19 mouse cellular contexts compared by ENCODE assay signal in the genomic region with DNA sequence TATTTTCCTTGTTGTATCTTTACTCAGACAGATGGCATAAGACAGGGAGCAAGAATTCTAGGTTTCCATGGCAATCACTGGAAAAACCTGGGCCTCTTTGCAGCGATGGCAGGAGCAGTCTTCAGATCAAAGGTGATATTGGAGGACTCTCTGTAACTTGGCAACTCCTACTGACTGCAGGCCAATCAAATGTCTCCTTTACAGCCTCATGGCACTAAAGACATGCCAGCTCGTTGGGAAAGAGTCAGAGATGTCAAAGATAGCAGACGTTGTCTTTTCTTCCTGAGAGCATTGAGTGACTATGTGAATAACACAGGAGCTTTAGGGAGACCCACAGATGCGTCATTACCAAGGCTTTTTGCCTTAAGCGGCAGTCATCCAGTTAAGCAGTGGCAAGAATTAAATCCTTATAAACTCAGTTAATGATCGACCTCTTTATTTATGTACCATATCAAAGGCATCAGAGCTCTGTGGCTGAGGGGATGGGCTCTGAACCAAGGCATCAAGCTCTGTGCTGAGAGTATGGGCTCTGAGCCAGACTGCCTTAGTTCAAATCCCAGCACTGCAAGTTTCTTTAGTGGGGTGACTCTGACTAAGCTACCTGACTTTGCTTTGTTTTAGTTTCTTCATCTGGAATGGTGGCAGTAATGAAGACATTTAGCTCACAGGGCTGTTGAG. TPM values are rescaled to one million over a fixed set of nuclear protein-coding genes. Genes with fewer than 3 reads are reported as not detected.
DNase-seq lines count a peak whose midpoint lies in the region; ATAC-seq lines count a peak whose summit lies in the region.
"Had no signal": no experiment of that assay in that cellular context is flagged by ENCODE, and none has a peak within 500 bp of the region (broad histone marks: within the 10 kb centered on the region; RNA-seq: fewer than 3 reads in every experiment).

No protein-coding gene starts in this region.

- H3K36me3 ChIP-seq in forebrain, embryonic 15.5 days, result no peaks in the 10 kb centered on the region
- no peaks in the 10 kb centered on the region for H3K36me3 ChIP-seq in forebrain, embryonic 11.5 days (ENCODE audit: control insufficient read depth, insufficient read depth, low read length)
- no peaks in the 10 kb centered on the region for H3K36me3 ChIP-seq in intestine, embryonic 16.5 days (ENCODE audit: control insufficient read depth, insufficient read depth, low read length)
- H3K36me3 ChIP-seq: limb, embryonic 15.5 days had no signal

- no peak overlapping the region for H3K9ac ChIP-seq in forebrain, embryonic 15.5 days (replicated peaks)
- no peak overlapping the region for H3K9ac ChIP-seq in forebrain, embryonic 11.5 days (ENCODE audit: low read length)
- no peak overlapping the region for H3K9ac ChIP-seq in intestine, embryonic 16.5 days (ENCODE audit: low read depth, low read length)
- H3K9ac ChIP-seq: limb, embryonic 15.5 days had no signal

- no peak overlapping the region for H3K4me3 ChIP-seq in forebrain, embryonic 15.5 days
- H3K4me3 ChIP-seq in forebrain, embryonic 11.5 days (ENCODE audit: low read depth, low read length), result no peak overlapping the region
- no peak overlapping the region for H3K4me3 ChIP-seq in intestine, embryonic 16.5 days (ENCODE audit: low read length)
- H3K4me3 ChIP-seq: limb, embryonic 15.5 days had no signal

- H3K27me3 ChIP-seq in forebrain, embryonic 15.5 days, result no peaks in the 10 kb centered on the region
- H3K27me3 ChIP-seq in forebrain, embryonic 11.5 days (ENCODE audit: control insufficient read depth, insufficient read depth, low read length), result no peaks in the 10 kb centered on the region
- H3K27me3 ChIP-seq in intestine, embryonic 16.5 days (replicated peaks; ENCODE audit: control insufficient read depth, insufficient read depth, low read length), result no peaks in the 10 kb centered on the region
- H3K27me3 ChIP-seq: limb, embryonic 15.5 days had no signal

- H3K27ac ChIP-seq in forebrain, embryonic 15.5 days (replicated peaks), result peak overlapping the region; percentile 72
- no peak overlapping the region for H3K27ac ChIP-seq in forebrain, embryonic 11.5 days (ENCODE audit: low read depth, low read length)
- no peak overlapping the region for H3K27ac ChIP-seq in intestine, embryonic 16.5 days (ENCODE audit: low read length)
- H3K27ac ChIP-seq: limb, embryonic 15.5 days had no signal

- H3K4me2 ChIP-seq in forebrain, embryonic 15.5 days (replicated peaks), result no peak overlapping the region
- no peak overlapping the region for H3K4me2 ChIP-seq in forebrain, embryonic 11.5 days (ENCODE audit: low read depth, low read length, severe bottlenecking)
- H3K4me2 ChIP-seq in intestine, embryonic 16.5 days (ENCODE audit: low read depth, low read length), result no peak overlapping the region
- H3K4me2 ChIP-seq: heart, embryonic 11.5 days; limb, embryonic 15.5 days had no signal

- 24% methylated on average over 6 of the region's 6 CpGs for WGBS in forebrain, embryonic 15.5 days
- whole genome bisulfite sequencing in forebrain, embryonic 11.5 days, result 53% methylated on average over 6 of the region's 6 CpGs
- WGBS in intestine, embryonic 16.5 days, result 37% methylated on average over 6 of the region's 6 CpGs

- no peak for DNase-seq in forebrain, embryonic 11.5 days (ENCODE audit: low spot score)
- peak; percentile 12 to 45 for DNase-seq in kidney, postnatal 36 days
- no peak for DNase-seq in kidney, postnatal 10 days
- peak; percentile 44 for DNase-seq in brain, adult 2 months (ENCODE audit: low read depth, low spot score)
- DNase-seq in MN1 (ENCODE audit: low spot score), result no peak
- DNase-seq: cerebellum, adult 9-11 months; gastrocnemius, postnatal 25 days; heart, postnatal 14 days; layer of hippocampus, postnatal 36 days; lung, adult 18-20 months; lung, postnatal 36 days; retina, postnatal 1 day; right cerebral cortex, postnatal 4 days; thymus, postnatal 36 days had no signal

- peaks cover 16% of the 10 kb centered on the region for H3K4me1 ChIP-seq in forebrain, embryonic 15.5 days
- 0 out of 2 replicates have a peak, but pooled peaks cover 7% of the 10 kb centered on the region for H3K4me1 ChIP-seq in forebrain, embryonic 11.5 days (replicated peaks; ENCODE audit: control insufficient read depth, insufficient read depth, low read length)
- H3K4me1 ChIP-seq in intestine, embryonic 16.5 days (ENCODE audit: control insufficient read depth, insufficient read depth, low read length), result no peaks in the 10 kb centered on the region

- no peaks in the 10 kb centered on the region for H3K9me3 ChIP-seq in forebrain, embryonic 15.5 days
- no peaks in the 10 kb centered on the region for H3K9me3 ChIP-seq in forebrain, embryonic 11.5 days (ENCODE audit: control insufficient read depth, low read length)
- no peaks in the 10 kb centered on the region for H3K9me3 ChIP-seq in intestine, embryonic 16.5 days (ENCODE audit: control insufficient read depth, low read length)
- H3K9me3 ChIP-seq: limb, embryonic 15.5 days had no signal

- ATAC-seq in forebrain, embryonic 15.5 days (replicated peaks), result peak; percentile 73
- ATAC-seq in forebrain, embryonic 11.5 days (replicated peaks; ENCODE audit: low FRiP score), result no peak
- ATAC-seq in intestine, embryonic 16.5 days, result peak; percentile 86
- ATAC-seq: activated CD4-positive, CD25-positive, alpha-beta regulatory T cell, adult 4 months had no signal

RNA-seq across cellular contexts. Expression of a gene that starts 21.3 kb away (rescaled TPM):
- polyA plus RNA-seq in forebrain, embryonic 15.5 days (2015; fragmentation: Nextera tagmentation; extraction: Ambion mirVana), result 0.87 and 1.4 TPM in 2 replicates
- polyA plus RNA-seq in forebrain, embryonic 11.5 days (2014; fragmentation: Nextera tagmentation; extraction: Ambion mirVana), result 0.69 and 0.83 TPM in 2 replicates
- polyA plus RNA-seq in intestine, embryonic 16.5 days (2015; fragmentation: Nextera tagmentation; extraction: Ambion mirVana), result 3.8 and 4.8 TPM in 2 replicates
- polyA plus RNA-seq: activated CD4-positive, CD25-positive, alpha-beta regulatory T cell, adult 4 months had no signal

Comparison
In these comparisons a context has a peak if more than half of its experiments do, and no peak if none do; other contexts are left out.
1. DNase-seq: peak in kidney, postnatal 36 days (2 of 2) and brain, adult 2 months (single experiment); none in forebrain, embryonic 11.5 days (single experiment), kidney, postnatal 10 days (single experiment) and MN1 (single experiment).